Mouse (Mus musculus) MN1 (cell line): Measurements from ENCODE around the gene Gm49711.

ENCODE experiments used
- DNase-seq: peaks from one replicate; pipeline ENCODE4 v3.0.0-alpha.2; 2016; ENCODE audit warnings: low spot score

The Gm49711 gene

DNA sequence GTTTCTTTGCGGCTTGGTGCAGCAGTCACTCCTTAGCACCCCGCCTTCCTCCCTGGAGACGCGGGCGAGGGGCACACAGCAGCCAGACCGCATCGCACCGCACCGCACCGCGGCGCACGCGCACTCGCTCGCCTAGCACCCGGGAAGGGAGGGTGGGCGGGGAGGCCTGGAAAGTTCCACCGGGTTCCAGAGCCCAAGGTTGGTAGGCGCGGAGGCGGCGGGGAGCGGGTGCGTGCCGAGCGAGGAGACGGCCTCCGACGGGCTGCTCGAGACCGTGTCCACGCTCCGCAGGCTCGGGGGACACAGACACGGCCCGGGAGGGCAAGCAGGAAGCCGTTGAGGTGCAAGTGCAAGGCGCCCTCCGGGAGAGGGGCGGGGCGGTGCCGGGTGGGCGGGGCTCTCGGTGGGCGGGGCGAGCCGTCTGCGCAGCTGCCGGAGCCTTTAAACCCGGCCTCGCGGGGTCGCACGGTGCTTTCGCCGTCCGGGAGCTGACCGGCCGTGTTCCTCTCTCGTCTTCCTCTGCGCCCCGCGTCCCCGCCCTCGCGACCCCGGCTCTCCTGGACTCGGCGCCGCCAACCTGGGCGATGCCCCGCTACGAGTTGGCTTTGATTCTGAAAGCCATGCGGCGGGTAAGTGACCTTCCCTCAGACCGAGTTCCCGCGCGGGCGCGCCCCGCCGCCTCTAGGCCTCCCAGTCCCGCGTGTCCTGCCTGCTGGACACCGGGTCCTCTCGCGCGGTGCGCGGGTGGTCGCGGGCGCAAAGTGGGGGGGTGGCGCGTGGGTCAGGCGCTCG is at the start of gene Gm49711, which contains the start of the genes Mrps6 and Slc5a3:
Gene Gm49711, plus strand, starts transcription at position 465 of the 792 bp plus-strand sequence.
Gene Mrps6, plus strand, starts transcription at position 419 of the 792 bp plus-strand sequence.
Gene Slc5a3, plus strand, starts transcription at position 471 of the 792 bp plus-strand sequence.
- peak; percentile 87 for DNase-seq

DNA sequence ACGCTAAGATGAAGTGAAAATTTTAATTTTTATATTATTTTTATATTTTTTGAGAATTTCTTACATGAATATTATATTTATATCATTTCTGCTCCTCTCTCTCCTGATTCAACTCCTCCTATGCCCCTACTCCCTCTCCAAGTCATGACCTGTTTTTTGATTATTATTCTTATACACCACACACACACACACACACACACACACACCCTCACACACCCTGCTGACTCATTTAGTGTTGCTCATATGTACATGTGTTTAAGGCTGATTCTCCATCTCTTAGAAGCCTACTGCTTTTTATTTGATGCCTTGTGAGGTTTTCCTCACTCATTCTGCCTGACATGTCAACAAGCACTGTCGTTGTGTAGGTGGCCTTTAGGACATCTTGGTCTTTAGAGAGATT is 48.5 kb upstream of the Gm49711 start:
- no peak for DNase-seq

GRCm38 (mm10) chr16:92016792-92017191 is 41.3 kb upstream of the Gm49711 start:
- no peak for DNase-seq

GRCm38 (mm10) chr16:92019141-92020118 is 38.7 kb upstream of the Gm49711 start:
- DNase-seq = no peak

DNA sequence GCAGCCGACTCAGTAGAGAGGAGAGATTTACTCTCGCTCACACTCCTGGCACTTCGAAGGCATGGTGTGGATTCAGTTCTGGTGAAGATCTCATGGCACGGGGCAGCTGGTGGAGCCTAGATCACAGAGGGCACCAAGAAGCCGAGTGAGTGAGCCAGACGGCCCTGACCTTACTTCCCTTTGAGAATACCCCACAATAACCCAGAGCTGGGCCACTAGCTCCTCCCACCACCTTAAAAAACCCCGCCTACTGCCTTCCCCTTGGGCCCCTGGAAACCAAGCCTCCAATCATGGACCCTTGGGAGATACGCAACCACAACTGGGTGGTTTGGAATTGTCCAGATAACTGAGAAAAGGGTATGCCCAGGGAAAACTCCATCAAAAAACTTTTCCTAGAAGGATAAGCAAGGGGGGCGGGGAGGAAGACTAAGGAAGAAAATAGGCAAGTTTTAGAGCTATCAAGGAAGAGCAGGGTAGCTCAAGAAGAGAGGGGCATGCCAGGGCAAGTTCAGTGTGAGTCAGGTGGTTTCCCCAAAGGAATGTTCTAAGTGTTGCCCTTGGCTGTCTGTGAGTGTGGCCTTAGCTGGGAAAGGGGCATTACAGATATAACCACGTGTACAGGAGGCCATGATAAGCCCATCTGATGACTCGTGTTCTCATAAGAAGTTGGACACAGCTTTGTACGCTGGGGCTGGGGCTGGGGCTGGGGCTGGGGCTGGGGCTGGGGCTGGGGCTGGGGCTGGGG is 36.3 kb upstream of the Gm49711 start:
- DNase-seq = no peak

DNA sequence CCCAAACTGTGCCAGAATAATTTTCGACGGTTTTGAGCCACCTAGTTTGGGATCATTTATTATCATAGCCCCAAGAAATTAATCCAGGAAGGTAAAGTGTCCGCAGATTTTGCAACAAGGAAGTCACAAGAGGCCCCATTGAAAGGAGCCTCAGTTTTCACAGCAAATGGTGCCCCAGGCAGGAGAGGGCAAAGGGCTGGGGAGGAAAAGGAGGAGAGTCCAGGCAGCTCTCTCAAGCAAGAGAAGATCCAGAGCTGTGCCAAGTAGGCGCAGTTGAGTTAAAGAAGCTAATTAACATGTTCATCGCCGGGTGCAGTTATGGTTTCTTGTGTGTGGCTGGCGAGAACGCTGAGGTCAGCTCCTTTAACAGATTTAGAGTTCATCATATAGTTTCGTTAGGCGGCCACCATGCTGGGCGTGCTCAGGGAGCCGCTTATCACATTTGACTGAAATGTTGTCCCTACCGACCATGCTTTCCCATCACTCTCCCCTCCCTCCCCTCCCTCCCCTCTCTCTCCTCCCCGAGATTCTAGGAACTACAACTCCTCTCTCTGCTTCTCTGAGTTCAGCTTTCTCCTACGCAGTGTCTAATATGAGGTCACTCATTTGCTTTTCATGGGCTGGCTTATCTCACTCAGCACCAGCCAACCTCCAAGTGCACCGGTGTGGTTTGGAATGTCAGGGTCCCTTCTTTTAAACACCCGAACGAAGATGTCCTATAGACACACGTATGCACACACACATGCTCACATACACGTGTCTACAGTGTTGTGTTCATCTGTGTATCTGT is 35.4 kb upstream of the Gm49711 start:
- DNase-seq = no peak

DNA sequence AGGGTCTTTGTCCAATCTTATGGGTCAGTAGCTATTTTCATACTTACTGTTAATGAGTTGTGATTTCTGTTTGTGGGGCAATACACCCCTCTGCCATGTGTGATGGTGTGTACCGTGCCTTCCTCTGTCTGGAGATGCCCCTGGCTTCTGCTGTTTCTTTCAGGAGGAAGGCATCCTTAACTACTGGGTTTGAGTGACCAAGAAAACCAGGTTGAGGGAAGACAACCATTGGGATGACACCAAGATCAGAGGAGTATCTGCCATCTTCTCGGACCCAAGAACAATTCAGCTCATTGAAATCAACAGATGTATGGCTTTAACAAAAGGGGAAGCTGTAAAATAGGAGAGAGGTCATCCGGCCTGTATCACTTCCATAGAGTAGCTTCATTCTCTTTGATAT is 24.8 kb upstream of the Gm49711 start:
- no peak for DNase-seq

GRCm38 (mm10) chr16:92034676-92035075 is 23.4 kb upstream of the Gm49711 start:
- DNase-seq = no peak

GRCm38 (mm10) chr16:92036701-92037100 is 21.4 kb upstream of the Gm49711 start:
- DNase-seq = no peak

- DNase-seq = no peak
These were observed 20.1 kb upstream of the Gm49711 start for GRCm38 (mm10) chr16:92037891-92038607.

DNA sequence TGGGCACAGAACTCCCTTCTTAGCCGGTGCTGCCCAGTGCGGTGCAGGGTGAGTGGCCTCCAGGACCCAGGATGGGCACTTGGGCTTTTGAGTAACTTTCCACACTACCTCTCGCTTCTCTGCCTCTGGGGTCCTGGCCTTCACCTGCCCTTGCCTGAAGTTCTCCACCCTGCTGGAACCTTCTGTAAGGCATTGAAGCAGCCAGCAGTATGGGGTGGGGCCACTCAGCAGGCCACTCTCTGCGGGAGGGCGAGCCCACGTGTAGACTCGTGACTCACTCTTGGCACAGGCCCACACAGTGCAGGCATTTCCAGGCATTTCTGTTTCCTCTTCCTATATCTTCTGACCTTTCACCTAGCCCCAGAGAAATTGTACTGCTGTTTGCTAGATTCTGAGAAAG is 18.7 kb upstream of the Gm49711 start:
- DNase-seq = peak; percentile 12

DNA sequence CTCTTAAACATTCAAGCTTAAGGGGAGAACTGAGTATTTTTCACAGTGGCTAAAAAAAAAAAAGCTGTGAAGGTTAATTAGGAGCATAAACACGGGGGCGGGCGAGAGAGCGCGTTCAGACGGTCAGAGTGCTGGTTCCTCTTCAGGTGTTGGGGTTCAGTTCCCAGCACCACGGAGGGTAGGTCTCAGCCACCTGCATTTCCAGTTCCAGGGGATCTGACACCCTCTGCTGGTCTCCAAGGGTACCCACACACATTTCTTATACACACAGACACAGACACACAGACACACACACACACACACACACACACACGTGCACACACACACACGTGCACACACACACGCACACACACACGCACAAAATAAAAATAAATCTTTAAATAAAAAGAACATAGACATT is 18.1 kb upstream of the Gm49711 start:
- no peak for DNase-seq

DNA sequence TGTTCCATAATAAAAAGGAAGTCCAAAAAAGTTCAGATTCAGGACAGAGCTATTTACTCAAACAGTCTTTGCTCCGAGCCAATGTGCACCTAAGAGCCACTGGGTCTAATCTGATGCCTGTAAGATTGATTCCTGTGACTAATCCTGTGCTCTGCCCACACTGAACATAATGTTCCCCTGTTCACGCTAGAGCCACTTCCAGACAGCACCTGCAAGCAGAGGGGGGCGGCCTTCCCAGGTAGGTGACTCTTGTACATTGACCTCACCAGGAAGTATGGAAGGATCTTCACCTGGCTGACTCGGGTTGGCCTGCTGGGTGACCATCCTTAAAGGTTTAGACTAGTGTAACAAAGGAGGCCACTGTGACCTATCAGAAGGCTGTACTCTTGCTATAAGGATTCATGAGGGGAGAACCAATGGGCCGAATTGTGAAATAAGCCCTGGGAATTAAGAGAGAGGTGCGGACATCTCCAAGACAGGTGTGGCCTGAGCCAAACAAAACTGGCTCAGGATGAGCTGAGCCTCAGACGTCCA is 6.3 kb upstream of the Gm49711 start:
- no peak for DNase-seq

DNA sequence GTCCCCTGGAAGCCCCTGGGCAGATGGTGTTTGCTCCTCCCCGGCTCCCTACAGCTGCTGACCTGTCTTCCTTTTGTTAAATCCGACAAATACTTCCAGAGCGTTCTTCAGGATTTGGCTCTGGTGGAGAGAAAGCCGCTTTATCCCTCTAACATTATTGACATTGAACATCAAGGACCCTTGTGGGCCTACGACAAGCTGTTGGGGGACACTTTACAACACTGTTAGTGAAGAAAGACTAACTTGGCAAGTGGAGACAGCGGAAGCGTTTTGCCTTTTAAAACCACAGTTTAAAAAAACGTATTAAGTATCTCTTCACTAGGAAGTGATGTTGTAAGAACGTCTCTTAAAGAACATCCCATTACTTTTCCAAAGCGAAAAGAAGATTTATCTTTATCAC is 5.5 kb upstream of the Gm49711 start:
- DNase-seq = no peak

GRCm38 (mm10) chr16:92056711-92057110 is 1.4 kb upstream of the Gm49711 start:
- DNase-seq = no peak

DNA sequence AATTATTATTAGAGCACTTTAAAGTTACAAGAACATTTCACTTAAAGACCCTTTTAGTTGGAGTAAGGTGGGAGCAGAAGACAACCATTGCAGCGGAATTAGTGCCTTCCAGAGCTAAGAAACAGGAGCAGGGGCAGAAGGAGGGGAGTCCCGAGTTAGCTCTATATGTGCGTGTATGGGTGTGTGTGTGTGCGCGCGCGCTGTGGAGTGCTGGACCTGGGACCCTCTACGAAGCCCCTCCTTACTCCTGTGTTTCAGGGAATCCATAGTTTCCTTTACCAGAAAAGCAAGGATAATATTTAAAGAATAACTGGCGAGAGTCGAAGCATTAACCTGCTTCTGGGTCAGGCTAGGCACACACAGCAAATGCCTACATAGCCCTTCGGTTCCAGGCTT is 662 bp upstream of the Gm49711 start:
- no peak for DNase-seq

DNA sequence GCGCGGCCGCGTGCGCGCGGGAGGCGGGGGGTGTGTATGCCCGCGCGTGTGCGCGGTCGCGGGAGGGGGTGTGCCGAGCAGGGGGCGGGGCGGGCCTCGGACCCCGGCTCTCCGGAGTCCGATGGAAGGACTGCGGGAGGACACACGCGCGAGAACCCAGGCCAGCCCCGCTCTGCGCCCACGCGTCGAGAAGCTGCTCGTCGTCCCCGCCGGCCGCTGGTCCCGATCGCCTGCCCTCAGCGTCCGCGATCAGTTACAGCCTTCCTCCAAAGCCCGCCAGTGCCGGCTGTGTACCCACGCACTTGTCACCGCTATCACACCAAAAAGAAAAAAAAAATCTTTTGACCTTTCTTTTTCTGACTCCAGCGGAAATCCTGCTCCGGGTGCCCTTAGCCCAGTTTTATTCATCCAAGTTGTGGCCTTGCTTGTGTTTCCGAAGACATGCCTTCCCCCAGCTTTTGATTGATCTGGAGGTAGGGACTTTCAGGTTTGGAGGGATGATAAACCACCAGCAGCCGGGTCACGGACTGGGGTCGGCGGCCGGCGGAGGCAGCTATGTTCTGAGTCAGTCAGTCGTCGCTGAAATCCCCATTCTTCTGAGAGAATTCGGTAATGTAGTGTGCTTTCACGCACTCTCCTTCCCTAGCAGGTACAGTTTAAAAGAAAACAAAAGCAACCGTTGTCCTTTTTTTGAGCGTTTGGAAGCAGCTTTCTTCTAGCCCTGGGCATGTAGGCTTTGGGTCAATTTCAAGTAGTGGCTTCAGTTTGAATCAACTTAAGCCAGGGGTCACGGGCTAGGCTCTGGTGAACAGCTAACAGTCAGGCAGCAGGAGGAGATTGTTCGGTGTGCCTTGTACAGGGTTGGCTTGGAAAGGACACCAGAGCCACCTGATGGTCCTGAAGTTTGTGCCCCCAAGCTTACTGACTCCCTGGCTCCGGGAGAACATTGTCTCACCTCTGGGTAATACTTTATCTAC is 816 bp downstream of the Gm49711 start:
- DNase-seq = peak; percentile 31

- DNase-seq = no peak
These were observed 2.1 kb downstream of the Gm49711 start for GRCm38 (mm10) chr16:92060213-92060612.

DNA sequence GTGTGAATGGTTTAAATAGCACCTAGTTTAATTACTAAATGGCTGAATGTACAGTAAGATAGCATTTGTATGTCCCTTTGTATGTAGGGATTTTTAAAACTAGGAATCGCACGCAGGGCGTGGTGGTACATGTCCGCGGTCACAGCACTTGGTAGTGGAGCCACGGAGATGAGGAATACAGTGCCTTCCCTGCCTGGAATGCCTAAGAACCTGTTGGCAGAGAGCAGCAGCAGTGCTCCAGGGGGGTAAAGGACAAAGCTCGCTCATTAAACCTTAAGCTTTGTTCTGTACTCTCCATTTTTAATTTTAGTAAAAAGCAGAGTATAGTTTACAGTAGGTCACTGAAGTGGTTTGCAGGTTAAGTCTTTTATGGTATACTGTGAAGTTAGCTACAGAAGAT is 3.5 kb downstream of the Gm49711 start:
- no peak for DNase-seq
